Mouse (Mus musculus): Measurements from ENCODE around the gene Mrps21.
"Not testable (repeated sequence)": the region's sequence is repeated elsewhere in the genome, so short reads cannot be mapped to it uniquely, and the experiment has no call there.

Mrps21 gene

DNA sequence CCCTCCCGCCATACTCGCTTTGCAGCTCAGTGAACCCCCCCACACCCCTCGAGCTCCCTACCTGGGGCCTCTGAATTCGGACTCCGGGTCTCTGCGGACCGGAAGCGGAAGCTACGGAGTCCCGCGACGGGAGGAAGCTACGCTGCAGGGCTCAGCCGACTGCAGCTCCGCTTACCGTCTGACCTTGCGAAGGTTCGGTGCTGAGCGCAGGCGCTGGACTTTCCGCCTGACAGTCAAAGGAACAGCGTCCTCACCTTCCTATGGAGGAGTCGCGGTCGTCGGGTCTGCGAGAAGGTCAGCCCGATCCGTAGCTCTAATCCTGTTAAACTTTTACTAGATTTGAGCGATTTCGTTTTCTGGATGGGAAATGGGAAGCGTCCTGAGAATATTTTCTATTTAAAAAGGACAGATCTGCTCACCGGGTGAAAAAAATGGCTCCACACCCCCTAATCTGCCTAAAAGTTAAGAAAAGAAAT lies at the start of gene Mrps21:
Gene Mrps21 (minus strand): TSS at position 128 of the 476 bp plus-strand sequence.
- peak; percentile 80 for DNase-seq (ENCODE audit: low spot score)

DNA sequence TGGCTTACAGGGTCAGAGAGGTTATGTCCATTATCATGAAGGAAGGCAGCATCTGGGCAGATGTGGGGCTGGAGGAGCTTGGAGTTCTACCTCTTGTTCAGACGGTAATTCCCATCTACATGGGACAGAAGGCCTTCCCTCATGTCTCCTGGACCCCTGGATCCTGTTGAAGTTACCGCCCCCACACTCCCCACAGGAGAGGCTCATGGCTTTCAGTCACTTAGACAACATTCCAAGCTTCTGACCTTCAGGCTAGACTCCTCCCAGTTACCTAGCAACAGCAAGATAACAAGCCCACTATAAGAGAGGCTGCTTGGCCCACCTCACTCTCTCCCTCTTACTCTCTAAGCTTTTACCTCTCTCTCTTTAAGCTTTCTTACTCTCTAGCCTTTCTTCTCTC lies 49.2 kb upstream of the Mrps21 start:
- DNase-seq (ENCODE audit: low spot score): not testable (repeated sequence)

DNA sequence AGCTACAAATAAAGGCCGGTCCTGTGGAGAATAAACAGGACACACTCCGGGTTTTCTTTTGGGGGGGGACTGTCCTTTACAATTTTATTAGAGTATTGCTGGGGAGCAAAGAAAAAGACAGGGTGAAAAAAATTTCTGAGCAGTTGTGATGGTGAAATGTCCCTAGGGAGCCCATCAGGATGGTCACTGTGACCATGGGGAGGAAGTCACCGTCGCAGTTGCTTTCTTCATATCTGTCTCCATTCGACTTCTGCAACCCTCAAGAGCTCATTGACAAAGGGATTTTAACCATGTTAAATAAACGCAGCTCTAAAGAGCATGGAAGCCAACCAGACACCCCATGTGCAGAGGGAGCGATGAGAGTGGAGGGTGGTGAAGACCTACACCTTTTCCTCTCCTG lies 45.4 kb upstream of the Mrps21 start:
- DNase-seq (ENCODE audit: low spot score): no peak

DNA sequence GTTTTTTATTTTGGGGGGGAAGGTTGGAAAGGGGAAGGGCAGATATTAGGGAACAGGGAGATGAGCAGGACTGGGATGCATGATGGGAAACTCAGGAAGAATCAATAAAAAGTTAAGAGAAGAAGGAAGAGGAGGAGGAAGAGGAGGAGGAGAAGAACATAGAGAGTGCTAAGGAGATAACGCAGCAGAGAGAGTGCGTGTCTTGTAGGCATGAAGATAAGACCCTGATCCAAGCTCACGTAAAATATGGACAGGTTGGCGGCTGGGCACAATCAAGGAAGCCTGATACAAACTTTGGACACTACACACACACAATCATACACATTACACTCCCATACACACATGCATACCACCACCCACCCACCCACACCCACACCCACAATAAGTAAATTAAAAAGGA lies 43.4 kb upstream of the Mrps21 start:
- DNase-seq (ENCODE audit: low spot score): no peak

DNA sequence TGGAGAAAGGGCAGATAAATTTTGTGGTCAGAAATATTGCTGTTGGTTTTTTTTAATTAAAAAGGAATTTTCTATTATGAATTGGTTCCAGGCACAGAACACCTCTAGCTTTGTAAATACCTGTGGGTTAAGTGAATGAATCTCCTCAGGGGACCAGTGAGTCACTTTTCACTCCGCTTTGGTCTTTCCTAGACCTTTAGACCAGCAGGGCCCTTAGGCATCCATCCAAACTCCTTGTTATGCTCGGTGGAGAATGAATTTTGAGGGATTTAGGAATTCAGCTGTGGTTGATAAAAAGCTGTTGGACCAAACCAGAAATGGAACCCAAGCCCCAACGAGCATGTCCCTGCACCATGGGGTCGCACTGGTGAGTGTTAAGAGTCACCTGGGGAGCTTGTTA lies 36.3 kb upstream of the Mrps21 start:
- no peak for DNase-seq (ENCODE audit: low spot score)

DNA sequence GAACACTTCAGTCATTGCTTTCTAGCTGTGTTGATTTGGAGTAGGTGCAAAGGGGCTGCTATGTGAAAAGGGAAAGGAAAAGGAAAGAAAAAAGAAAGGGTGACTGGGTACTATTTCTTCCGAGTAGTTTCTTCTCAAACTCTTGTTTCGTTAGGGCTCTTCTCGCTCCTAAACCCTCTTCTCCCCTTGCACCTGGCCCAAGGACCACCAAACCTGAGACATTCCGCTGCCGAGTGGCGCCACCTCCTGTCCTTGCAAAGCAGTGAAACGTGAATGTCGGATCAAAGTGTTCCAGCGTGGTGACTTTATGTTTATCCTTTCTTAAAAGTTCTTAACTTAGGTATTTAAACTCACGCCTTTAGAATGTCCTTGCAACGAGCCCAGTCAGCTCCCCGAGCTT lies 35.5 kb upstream of the Mrps21 start:
- DNase-seq (ENCODE audit: low spot score): no peak

DNA sequence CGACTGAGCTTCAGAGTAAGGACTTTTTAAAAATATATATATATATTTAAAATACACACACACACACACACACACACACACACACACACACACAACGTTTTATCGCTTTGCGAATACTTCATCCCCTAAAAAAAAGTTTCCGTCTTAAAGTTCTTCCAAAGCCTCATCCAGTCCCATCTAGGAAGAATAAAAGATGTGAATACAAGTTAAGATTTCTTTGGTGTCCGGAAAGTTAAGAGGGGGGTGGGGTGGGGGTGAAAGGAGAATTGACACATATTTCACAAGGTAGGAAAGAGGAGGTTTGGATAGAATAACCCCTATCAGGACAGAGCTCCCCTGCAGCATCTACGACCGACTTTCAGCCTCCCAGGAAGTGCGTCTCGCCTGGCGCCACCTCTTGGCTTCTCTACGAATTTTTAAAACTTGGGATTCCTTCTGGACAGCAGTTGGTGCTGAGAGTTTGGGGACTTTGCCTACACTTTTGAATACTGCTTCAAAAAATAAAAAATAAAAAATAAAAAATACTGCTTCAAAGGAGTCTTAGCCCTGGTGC lies 34.7 kb upstream of the Mrps21 start:
- DNase-seq (ENCODE audit: low spot score): no peak

DNA sequence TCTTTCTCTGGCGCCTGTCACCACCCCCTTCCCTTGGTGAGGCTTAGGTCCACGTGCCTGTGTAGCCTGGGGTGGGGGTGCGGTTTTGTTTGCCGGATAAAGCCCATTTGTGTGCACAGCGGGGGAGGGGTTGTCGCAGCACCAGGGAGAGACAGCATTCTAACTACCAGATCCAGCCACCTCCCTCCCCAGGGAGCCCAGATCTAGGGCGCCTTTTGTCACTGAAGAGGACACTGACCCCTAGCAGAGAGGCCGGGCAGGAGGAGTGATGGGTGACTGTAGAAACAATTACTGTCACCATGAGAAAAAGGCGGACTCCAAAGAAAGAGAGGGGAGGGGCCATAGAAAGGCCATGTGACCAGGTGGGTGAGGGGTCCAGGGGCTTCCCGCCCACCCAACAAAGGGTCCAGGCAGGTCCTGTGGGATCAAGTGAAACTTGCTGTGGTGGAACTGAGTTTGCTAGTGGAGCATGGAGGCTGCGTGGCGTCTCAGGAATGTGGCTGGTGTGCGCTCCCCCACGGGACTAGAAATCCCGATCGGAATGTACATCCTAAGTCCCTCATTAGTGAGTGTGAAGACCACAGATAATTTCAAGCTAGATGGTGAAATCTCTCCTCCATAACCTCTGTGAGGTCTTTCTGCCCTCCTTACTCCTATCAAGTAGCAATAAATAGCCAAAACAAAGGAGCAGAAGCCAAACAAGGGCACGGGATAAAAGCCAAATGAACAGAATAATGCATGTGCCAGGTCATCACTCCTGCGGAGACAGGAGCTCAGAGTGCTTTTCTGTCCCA lies 34.0 kb upstream of the Mrps21 start:
- no peak for DNase-seq (ENCODE audit: low spot score)

DNA sequence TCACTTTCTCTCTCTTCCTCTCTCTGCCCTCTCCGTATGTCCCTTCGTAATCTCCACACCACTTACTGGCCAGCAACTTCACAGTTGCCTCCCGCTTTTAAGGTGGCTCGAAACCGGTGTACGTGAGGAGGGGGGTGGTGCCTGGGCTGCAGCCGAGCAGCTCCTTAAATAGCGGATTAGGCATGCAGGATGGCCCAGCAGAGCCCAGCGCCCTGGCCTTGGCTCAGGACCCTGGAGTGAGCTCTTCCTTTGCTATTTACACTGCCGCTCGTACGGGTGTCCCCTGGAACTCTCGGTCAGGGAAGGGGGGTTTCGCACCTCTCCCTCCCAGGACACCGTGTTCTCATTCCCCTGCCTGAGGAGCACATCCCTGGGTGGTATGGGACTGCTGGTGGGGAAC lies 33.2 kb upstream of the Mrps21 start, which contains the start of gene Car14:
Gene Car14 (minus strand): TSS at position 124 of the 400 bp plus-strand sequence.
- no peak for DNase-seq (ENCODE audit: low spot score)

DNA sequence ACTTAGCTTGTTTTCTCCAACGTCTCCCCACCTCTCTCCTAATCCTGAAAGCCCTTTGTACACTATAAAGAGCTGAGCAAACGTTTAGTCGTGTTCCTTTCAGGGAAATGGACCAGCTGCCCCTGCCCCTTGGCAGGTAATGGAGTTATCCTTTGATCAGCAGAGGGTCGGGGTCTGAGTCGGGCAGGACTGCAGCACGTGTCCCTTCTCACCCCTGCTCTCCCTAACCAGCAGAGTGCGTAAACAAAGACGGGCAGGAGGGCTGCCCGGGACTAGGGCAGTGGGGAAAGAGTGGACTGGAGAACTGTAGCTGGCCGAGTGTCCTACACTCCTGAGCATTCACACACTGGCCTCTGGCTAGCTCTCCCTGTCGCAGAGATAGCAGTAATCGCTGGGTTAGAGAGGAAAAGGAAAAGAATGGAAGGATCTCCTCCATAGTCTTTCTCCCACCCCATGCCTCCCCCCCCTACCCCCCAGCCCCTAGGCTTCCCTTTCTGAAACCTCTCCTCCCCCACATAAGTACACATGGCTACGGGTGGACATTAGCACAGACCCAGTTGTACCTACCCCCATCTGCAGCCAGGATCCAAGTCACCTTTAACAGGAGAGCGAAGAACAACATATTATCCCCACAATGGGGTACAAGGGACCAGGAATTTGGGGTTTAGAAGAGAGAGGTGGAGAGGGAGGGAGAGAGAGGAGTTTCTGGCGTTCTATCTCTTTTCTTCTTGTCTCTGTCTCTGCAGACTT lies 32.6 kb upstream of the Mrps21 start:
- DNase-seq (ENCODE audit: low spot score): no peak

DNA sequence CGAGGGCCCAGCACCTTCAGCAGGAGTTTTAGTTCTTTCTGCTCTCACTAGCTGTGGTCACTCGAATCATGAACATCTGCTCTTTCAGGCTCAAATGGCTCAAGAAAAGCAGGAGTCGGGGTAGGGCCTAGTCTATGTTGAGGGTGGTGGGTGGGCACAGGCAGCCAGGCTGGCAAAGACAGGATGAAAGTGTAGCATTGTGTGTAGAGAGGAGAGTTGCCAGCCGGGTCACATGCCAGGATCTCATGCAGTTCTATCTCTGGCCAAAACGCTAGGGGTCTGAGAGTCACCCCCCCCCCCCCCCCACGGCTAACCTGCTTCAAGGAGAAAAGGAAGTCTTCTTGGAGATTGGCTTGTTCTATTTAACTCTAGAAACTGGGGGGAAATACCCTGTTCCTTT lies 31.3 kb upstream of the Mrps21 start:
- no peak for DNase-seq (ENCODE audit: low spot score)

DNA sequence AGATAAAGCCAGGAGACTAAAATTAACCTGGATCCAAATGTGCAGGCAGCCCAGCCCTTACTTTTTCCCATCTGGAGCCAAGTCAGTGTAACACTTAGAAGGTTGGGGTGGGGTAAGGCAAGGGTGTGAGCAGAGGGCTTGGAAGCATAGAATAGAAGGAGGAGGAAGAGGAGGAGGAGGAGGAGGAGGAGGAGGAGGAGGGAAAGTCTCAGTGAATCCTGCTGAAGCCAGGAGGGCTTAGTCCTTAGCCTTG lies 31.0 kb upstream of the Mrps21 start:
- no peak for DNase-seq (ENCODE audit: low spot score)

DNA sequence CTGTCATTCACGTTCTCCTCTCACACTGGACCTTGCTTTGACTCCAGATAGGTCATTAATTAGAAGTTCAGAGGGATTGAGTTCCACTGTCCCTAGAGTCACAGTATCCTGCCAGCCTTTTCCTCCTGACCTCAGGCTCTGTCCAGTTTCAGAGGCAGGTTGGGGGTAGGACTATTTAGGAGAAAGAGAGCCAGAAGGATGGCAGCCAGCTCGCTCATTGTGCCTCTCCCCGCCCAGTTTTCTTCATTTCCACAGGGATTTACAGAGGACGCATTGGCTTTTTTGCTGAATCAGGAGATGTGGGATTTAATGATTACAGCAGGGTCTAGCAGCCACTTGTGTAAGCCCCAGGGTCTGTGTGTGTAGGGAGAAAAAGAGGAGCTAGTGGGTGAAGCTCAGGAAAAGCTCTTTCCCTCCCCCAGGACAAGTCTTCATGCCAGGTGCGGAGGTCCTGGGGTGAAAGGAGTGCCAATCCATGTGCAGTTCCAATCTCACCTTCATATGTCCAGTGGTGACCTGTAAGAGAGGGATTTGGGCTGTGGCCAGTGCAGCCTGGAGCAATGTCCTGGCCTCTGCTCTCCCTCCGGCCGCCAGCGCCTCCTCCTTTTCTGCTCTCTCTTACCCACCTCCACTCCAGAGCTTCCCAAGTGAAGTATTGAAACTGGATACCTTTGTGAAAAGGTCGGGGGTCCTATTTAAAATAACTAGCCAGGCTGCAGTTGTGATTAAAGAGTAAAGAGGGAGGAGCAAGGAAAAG lies 30.5 kb upstream of the Mrps21 start:
- no peak for DNase-seq (ENCODE audit: low spot score)

DNA sequence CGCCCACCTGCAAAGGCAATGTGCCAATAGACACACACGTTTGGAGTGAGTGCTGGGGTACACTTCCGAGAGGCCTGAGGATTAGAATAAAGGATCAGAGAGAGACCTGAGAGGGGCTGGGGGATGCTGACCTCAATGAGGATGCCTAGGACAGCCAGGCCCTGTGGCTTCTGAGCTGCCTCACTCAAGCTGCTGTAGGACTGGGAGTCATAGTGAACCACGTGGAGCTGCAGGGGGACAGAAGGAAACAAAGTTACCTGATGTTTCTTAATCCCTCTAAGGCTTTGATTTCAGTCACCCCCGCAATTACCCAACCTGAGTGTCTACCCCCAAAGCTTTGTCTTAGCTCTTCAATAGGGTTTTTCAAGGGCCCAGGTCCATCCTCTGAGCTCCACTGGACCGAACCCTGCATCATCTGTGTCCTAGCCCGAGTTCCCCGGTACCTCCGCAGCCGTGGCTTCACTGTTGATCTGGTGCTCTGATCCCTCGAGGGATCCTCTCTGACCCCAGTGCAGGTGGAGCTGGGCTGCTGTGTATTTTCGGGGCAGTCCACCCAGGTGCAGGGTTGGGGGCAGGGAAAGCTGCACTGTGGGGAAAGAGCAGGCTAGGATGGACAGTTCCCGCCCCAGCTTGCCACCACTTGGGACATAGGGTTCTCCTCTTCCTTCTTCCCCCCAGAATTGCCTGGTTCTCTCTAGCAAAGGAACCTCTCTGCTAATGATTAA lies 28.6 kb upstream of the Mrps21 start:
- no peak for DNase-seq (ENCODE audit: low spot score)

DNA sequence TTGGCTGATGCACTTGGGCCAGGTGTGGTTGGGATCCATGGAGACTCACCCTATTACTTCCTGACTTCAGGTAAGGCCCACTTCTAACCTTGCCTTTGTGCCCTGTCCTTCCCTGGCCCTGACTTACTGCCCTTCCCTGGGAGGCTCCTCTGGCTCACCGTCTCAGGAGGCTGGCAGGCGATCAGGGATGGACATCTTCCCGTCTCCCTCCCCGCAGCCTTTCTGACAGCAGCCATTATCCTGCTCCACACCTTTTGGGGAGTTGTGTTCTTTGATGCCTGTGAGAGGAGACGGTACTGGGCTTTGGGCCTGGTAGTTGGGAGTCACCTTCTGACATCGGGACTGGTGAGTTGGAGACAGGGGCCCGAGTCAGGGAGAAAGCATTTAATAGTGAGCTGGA lies 24.2 kb upstream of the Mrps21 start:
- DNase-seq (ENCODE audit: low spot score): not testable (repeated sequence)

DNA sequence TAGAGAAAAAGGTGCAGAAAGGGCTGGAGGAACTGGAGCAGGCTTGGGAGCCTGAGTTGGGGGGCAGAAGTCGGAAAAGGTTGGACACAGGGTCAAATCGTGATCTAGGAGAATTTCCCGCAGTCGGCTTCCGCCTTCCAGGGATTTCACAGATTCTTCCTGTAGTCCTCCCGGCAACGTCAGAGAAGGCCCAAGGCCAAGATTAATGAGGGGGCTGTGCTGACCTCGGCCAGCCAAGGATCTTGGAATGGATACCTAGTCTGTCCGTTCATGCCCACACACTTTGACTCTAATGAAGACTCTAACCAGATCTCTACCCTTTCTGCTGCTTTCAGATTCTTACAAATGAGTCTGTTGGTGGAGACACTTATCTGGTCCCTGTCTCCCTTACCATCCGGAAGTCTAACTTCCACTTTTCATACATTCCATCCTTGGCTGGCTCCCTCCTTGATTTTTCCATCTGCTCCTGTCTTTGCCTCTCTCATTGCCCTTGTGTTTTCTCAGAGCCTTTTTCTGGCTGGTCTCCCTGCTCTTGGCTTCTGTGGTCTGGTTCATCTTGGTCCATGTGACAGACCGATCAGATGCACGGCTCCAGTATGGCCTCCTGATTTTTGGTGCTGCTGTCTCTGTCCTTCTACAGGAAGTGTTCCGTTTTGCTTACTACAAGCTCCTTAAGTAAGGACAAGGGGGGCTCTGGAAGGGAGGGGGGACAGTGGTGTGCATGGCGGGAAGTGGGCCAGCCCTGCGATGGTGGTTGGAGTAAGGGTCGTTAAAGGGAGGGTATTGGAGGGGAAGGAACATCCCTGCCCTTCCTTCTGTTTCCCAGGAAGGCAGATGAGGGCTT lies 23.2 kb upstream of the Mrps21 start:
- DNase-seq (ENCODE audit: low spot score): peak; percentile 40

DNA sequence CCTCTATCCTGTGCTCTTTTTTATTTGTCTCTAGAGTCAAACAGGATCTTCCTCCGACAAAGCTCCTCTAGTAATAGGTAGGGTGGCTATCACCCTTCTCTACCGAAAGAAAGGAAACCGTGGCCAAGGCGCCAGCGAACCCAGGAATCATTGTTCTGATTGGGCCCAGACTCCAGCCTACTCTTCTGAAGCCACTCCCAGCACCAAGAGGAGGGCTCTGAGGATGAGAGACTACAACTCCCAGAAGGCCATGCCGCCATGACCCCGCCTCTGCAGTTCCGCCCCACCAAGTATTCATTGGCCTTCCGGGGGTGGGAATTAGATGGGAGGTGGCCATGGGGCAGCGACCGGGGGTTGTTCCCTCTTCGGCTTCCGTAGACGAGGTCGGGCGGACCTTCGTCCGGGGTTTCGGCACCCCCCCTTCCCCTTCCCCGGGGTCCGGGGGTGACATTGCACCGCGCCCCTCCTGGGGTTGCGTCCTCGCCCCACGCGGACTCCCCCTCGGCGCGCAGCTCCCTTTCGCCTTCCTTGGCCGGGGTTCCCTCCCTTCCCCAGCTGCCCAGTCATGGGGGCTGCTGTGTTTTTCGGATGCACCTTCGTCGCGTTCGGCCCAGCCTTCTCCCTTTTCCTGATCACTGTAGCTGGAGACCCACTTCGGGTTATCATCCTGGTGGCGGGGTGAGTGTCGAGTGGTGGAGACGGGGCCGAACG lies 22.4 kb upstream of the Mrps21 start, which contains the start of gene Aph1a:
Gene Aph1a (plus strand): TSS at position 364 of the 711 bp plus-strand sequence.
- peak; percentile 95 for DNase-seq (ENCODE audit: low spot score)

DNA sequence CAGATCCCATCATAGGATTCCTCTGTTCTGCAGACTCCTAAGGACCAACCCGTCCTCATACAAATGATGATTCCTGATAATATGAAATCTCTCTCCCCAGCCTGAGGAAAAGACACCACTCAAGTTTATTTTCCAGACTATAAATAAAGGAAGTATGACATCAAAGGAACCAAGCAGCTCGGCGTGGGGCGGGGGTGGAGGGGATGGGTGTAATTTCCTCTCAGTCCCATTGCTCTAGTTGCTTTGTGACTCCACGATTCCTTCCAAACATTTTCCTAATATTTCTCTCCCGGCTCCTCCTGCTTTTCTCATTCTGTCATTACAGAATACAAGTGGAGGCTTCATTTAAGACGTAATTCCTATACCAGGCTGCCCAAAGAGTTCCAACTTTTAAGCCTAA lies 21.8 kb upstream of the Mrps21 start:
- no peak for DNase-seq (ENCODE audit: low spot score)

DNA sequence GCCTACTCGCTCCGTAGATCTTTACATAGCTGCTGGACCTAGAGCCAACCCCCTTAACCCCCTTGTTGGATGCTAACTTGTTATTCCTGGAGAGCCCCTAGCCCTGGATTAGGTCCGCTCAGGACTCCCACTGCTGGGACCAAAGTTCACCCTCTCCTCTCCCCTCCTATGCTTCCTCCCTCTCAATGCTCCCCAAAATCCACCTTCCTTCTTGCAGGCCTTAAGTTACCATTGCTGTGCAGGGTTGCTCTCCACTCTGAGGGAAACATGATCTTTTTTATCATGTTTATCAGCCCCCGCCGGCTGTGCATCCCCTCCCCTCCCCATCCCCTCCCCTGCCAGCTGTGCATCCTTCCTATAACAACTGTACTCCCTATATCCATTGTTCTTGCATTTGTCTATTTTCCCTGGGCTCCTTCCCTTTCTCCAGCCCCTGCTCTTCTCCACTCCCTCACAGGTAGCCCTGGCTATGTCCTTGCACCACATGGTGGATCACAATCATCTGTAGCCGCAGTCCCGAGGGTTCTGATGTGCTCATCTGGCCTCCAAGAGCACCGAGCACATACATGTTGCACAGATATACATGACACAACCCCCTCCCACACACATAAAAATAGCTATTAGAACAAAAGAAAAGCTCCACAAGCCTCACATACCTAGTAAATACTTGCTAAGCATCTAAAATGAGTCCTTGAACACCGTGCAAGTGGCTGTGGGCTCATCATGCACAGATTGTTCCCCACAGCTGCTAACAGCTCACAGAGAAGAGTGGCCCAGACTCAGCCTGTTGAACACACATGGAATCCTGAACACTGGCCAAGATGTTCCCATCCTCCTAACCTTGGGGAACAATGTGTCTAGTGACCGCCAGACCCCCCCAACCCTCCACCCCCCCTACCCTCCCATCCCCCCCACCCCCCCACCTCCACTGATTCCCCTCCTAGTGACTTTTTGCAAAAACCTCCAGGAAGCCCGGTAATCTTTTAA lies 21.0 kb upstream of the Mrps21 start:
- no peak for DNase-seq (ENCODE audit: low spot score)

Measured in c-Kit-positive CD71-positive TER-119-positive erythroid progenitor cells, embryonic 14.5 days (primary cell).